Mouse (Mus musculus): ENCODE data around the gene Nebl.

- TF ChIP-seq CTCF (IDR thresholded peaks at IDR 0.05; ENCODE audit: low read depth) (no peak), EP300 (IDR thresholded peaks at IDR 0.05; ENCODE audit: low read depth) (no peak)
These were observed 369.1 kb downstream of the Nebl start for GRCm38 (mm10) chr2:17362181-17362580.

Measured in liver, postnatal 0 days (tissue).